Mouse (Mus musculus): ENCODE measurements around the gene Erich6b. TPM values are rescaled to one million over a fixed set of nuclear protein-coding genes. Genes with fewer than 3 reads are reported as not detected.

Gene Erich6b
- polyA plus RNA-seq, 1 experiment from 2014 or later, result not detected

DNA sequence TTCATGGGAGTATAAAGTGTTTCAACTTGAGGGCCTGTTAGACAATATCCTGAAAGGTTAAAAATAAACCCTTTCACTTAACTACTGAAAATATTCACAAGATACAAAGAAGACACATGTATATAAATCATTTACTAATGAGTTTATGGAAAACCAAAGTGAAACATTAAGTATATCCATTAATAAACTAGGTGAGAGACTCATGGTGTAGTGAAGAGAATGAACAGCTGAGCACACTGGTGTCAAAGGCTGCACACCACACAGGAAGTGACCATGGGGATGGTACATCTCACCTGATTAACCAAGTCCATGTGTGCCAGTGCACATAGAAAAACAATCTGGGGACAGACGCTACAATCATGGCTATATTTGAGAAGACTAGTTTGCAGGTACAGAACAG is 66.9 kb downstream of the Erich6b start:
- no peaks in the 10 kb centered on the region for H3K27me3 ChIP-seq
- peaks cover 80% of the 10 kb centered on the region for H3K36me3 ChIP-seq
- H3K4me3 ChIP-seq, result no peak overlapping the region
- no peaks in the 10 kb centered on the region for H3K4me1 ChIP-seq
- no peak overlapping the region for H3K27ac ChIP-seq
- H3K9me3 ChIP-seq, result no peaks in the 10 kb centered on the region
- no peak for ATAC-seq (ENCODE audit: insufficient number of reproducible peaks, low FRiP score, low TSS enrichment, low read depth)
- WGBS, result 88% methylated on average over 1 of the region's 1 CpGs
- H3K9ac ChIP-seq, result no peak overlapping the region
- no peak overlapping the region for H3K4me2 ChIP-seq

DNA sequence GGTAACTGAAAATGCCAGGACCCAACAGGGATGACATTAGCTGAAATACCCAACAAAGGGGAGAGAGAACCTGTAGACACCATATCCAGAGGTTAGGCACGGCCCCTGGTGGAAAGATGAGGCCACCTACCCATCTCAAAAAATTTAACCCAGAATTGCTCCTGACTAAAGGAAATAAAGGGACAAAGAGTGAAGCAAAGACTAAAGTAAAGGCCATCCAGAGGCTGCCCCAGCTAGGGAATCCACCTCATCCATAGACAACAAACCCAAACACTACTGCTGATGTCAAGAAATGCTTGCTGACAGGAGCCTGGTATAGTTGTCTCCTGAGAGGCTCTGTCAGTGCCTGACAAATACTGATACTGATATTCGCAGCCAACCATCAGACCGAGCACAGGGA is 69.7 kb downstream of the Erich6b start:
- Histone ChIP-seq H3K9ac (no peak overlapping the region), H3K27ac (no peak overlapping the region), H3K27me3 (no peaks in the 10 kb centered on the region), H3K36me3 (peaks cover 78% of the 10 kb centered on the region), H3K4me2 (no peak overlapping the region), H3K4me3 (no peak overlapping the region), H3K4me1 (no peaks in the 10 kb centered on the region), H3K9me3 (no peaks in the 10 kb centered on the region)
- ATAC-seq (ENCODE audit: insufficient number of reproducible peaks, low FRiP score, low TSS enrichment, low read depth), result no peak
- WGBS, result 96% methylated on average over 3 of the region's 3 CpGs

DNA sequence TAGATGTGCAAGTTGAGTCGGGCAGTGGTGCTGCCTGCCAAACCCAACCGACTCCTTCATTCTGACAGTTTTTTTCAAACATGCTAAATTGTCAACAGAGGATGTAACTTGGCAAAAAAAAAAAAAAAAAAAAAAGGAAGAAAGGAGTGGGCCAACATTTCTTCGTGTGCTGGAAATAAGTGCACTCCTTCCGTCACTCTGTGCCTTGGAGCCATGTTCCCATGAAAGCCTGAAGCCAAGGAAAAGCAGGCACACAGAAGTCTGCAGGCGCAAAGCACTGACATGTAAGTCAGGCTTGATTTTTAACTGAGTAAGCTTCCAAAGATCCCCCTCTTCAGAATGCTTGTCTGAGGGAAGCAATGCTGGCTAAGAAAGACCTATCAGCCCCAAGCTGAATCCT is 70.6 kb downstream of the Erich6b start:
- Histone ChIP-seq H3K27ac (no peak overlapping the region), H3K9me3 (no peaks in the 10 kb centered on the region), H3K9ac (no peak overlapping the region), H3K36me3 (peaks cover 82% of the 10 kb centered on the region), H3K4me1 (no peaks in the 10 kb centered on the region), H3K4me3 (no peak overlapping the region), H3K4me2 (no peak overlapping the region), H3K27me3 (no peaks in the 10 kb centered on the region)
- 66% methylated on average over 5 of the region's 5 CpGs for WGBS
- no peak for ATAC-seq (ENCODE audit: insufficient number of reproducible peaks, low FRiP score, low TSS enrichment, low read depth)

DNA sequence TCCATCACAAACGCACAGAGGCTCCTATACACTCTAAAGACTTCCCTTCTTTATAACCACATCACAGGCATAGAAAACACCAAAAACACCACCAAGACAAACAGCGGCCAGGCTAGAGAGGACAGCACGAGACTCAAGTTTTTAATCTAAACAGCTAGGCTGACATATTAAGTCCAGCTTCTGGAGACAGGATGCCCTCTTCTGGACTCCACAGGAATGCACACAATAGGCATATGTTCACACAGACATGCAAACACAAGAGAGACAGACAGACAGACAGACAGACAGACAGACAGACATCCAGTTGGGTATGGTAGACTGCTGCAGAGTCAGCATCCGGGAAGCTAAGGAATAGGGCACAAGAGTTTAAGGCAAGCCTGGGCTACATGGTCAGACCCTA is 71.6 kb downstream of the Erich6b start:
- no peak overlapping the region for H3K4me2 ChIP-seq
- no peaks in the 10 kb centered on the region for H3K4me1 ChIP-seq
- no peak overlapping the region for H3K9ac ChIP-seq
- no peak overlapping the region for H3K27ac ChIP-seq
- H3K27me3 ChIP-seq, result no peaks in the 10 kb centered on the region
- no peaks in the 10 kb centered on the region for H3K9me3 ChIP-seq
- WGBS, result 83% methylated on average over 4 of the region's 4 CpGs
- peaks cover 85% of the 10 kb centered on the region for H3K36me3 ChIP-seq
- H3K4me3 ChIP-seq, result no peak overlapping the region
- ATAC-seq (ENCODE audit: insufficient number of reproducible peaks, low FRiP score, low TSS enrichment, low read depth), result no peak

DNA sequence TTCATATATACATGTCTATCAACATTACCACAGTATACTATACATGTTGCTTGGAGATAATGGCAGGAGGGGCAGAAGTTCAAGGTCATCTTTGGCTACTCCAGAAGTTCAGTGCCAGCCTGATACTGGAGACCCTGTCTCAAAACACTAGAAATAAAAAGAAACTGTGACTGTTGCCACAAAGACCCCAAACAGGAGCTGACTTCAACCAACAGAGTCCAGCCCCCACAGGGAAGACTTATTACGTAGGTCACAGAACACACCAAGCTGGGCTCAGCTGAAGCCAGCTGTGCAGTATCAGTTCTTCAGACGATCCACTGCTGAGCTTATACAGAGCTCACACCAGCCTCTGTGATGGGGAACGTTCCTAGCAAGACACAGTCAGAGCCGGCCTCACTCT is 74.4 kb downstream of the Erich6b start:
- ATAC-seq (ENCODE audit: insufficient number of reproducible peaks, low FRiP score, low TSS enrichment, low read depth), result no peak
- Histone ChIP-seq H3K4me3 (no peak overlapping the region), H3K27me3 (no peaks in the 10 kb centered on the region), H3K4me2 (no peak overlapping the region), H3K36me3 (peaks cover 80% of the 10 kb centered on the region), H3K9me3 (no peaks in the 10 kb centered on the region), H3K27ac (no peak overlapping the region), H3K9ac (no peak overlapping the region), H3K4me1 (no peaks in the 10 kb centered on the region)
- 90% methylated on average over 4 of the region's 4 CpGs for WGBS

Other genes with a start within 250 kb of the Erich6b start
- gene Siah3, start 186.3 kb upstream of the Erich6b start, polyA plus RNA-seq (2015; fragmentation: Nextera tagmentation; extraction: Ambion mirVana), result 0.16 and 0.27 TPM in 2 replicates
- not detected in 2 replicates for gene Spert, start 49.1 kb upstream of the Erich6b start, polyA plus RNA-seq (2015; fragmentation: Nextera tagmentation; extraction: Ambion mirVana)
- 20.3 and 22.3 TPM in 2 replicates for gene Cog3, start 112.3 kb downstream of the Erich6b start, polyA plus RNA-seq (2015; fragmentation: Nextera tagmentation; extraction: Ambion mirVana)
- 2.6 and 3.7 TPM in 2 replicates for gene Slc25a30, start 144.8 kb downstream of the Erich6b start, polyA plus RNA-seq (2015; fragmentation: Nextera tagmentation; extraction: Ambion mirVana)
- gene Tpt1, start 202.8 kb downstream of the Erich6b start, polyA plus RNA-seq (2015; fragmentation: Nextera tagmentation; extraction: Ambion mirVana), result 944 and 1,088 TPM in 2 replicates